Mouse (Mus musculus) induced T-regulatory cell, adult 2 months (primary cell): ENCODE results near the gene Smarcc2.

Source experiments
- DNase-seq: peaks from one replicate; pipeline ENCODE4 v3.0.0-alpha.2; 2012; ENCODE audit warnings: low read depth

The Smarcc2 gene

DNA sequence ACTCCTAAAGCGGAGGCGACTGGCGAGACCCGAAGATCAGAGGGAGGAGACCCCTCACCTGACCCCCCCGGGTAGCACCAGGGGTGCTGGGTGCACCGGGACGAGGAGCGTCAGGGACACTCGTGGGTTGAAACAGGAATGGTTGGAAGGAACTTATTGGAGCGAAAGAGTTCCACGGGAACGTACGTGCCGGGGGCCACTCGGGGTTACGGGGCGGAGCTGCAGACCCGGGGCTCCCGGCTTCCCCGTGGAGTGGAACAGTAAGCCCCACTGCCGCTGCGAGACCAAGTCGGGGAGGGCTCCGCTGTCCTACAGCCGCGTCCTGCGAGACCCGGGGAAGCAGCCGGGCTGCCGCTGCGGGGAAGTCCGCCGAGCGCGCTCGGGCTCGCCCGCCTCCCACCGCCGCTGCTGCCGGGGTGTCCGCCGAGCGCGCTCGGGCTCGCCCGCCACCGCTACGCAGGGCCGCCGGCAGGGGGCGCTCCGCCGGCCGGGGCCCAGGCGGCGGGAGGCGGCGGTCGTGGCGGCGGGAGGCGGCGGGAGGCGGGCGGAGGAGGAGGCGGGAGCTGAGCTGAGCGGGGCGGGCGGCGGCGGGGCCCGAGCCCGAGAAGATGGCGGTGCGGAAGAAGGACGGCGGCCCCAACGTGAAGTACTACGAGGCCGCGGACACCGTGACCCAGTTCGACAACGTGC lies at the start of gene Smarcc2:
TSS of gene Smarcc2 (plus strand) at position 530 of the 690 bp plus-strand sequence.
- peak; percentile 89 for DNase-seq

DNA sequence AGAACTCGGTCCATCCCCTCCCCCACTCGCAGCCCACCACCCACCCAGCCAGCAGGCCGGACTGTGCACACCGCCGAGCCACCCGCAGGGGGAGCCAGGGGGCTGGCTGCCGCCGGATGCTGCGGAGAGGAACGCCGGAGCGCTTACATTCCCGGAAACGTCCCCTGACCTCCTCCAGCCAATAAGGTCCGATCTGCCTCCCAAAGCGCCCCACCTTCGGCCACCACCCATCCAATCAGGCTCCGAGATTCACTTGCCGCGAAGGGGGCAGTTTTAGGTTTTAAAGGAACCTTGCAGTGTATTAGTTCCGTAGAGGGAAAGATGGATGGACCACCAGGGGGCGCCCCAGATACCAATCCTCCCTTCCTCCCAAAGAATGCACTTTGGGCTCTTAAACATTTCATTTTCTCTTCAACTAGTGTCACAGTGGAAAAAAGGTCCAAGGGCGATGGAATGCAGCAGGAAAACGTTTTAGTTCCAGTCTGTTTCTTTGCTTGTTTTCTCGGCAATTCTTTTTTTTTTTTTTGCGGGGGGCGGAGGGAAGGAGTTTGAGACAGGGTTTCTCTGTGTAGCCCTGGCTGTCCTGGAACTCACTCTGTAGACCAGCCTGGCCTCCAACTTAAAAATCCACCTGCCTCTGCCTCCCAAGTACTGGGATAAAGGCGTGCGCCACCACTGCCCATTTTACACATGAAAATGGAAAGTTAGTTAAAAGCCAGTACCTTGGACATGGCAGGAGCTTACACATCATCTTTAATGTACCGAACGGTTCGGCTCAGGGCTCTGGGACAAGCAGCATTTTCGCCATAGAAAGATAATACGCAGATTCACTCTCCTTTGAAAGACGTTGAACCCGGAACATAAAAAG lies 49.1 kb upstream of the Smarcc2 start:
- peak; percentile 99 for DNase-seq

DNA sequence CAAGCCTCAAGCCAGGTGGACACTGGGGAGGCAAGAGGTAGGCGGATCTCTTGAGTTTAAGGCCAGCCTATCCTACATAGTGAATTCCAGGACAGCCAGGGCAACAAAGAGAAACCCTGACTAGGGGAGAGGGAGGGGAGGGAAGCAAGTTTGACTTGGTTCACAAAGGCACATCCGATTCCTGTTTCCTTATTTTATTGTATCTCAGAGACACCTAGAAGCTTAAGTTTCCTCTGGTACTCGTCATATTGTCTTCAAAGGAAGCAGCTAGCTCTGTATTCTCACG lies 48.5 kb upstream of the Smarcc2 start:
- peak; percentile 66 for DNase-seq

DNA sequence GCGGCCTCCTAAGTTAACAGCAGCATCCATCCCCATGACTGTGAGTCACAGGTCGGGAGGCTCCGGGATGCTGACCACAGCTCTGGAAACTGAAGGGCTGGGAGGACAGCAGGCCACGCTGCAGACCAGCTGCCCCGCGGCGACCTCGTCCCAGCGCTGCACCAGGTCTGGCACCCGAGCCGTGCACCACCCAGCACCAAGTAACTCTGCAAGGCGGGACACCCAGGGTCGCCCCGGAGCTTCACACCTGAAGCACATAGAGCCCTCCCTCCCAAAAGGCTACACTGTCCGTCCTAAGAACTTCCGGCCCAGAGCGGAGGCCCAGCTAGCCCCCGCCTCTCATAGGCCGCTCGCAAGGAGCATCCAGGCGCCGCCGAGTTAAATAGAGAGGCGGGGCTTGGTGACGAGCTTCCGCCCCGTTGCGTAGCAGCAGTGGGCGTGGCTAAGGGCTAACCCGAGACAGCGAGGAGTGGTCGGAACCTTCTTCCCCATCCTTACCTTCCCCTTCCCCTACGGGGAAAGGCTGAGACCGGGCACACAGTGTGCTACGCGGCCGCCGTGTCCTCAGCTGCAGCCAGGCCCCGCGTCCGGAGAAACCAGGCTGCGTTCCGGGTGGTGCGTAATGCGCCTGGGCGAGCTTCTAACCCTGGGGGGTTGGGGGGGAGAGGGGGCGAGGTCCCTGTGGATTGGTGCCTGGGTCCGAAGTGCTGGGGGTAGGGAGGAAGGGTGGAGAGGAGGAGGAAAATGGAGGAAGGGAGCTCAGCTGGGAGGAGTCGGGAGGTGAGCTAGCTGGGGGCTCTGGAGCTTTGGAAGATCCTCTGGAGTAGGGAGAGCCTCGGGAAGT lies 47.6 kb upstream of the Smarcc2 start, which contains the start of the genes Nabp2 and Rnf41:
TSS of gene Nabp2 (minus strand) at position 282 of the 844 bp plus-strand sequence.
TSS of gene Rnf41 (plus strand) at position 447 of the 844 bp plus-strand sequence.
- peak; percentile 98 for DNase-seq

DNA sequence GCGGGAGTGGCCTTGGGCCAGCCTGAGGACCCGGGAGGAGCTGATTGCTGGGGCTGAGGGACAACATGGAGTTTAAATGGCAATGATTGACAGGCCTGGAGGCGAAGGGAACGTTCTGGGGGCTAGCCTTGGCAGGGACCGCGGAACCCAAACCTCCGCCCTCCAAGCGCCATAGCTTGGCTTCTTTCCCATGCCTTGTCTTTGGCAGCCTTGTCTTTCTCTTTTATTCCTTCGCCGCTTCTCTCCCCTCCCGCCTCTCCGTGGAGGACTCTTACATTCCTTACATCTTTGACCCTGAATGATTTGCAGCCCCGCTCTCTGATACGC lies 47.0 kb upstream of the Smarcc2 start:
- no peak for DNase-seq

DNA sequence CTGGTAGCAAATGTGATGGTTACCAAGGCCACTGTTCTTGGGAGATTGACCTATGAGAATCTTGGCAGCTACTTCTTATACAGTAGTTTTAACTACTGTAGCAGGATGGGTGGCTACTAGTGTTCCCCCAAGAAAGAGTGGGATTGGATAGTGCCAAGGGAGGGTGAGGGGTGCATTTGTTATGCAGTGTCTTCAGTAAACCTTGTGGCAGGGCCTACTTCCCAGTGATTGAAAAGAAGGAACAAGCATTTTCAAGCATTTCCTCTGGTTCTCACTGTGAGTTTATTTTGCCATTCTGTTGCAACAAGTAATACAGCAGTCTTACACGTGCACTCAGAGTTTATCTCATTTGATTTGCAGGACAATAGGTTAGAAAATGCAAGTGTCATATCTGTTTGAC lies 46.5 kb upstream of the Smarcc2 start:
- DNase-seq: peak; percentile 17

DNA sequence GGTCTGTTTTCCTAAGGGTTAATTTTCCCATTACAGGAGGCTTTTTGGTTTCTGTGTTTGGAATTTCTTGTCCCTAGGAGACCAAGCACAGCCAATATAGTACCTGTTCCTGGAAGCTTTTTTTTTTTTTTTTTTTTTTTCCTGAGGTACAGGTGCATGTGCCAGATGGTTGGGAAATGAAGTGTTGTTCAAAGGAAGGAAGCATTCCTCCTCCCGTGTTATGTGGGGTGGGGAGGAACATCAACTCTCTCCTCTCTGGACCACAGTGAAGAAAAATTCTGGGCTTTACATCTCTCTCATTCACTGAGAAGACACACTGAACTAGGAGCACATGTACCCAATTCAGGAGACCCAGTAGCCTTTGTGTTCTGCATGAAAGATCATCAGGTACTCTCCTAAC lies 46.0 kb upstream of the Smarcc2 start:
- DNase-seq: no peak

DNA sequence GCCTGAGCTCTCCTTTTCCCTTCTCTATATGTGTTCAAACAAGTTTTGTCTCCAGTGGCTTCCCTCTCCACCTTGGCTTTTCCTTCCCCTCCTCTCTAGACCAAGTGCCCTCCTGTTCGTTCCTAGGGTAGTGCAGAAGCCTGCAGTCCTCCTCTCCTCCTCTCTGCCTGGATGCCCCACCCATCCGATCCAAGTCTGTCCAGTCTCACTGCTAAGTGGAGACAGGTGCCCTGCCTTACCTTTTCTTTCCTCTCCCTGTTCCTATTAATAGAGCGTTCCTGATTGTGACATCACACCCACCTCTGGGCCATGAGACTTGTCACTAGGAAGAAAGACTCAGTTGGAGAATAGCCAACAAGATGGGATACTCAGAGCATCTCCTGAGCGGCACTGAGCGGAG lies 44.2 kb upstream of the Smarcc2 start:
- DNase-seq: no peak

DNA sequence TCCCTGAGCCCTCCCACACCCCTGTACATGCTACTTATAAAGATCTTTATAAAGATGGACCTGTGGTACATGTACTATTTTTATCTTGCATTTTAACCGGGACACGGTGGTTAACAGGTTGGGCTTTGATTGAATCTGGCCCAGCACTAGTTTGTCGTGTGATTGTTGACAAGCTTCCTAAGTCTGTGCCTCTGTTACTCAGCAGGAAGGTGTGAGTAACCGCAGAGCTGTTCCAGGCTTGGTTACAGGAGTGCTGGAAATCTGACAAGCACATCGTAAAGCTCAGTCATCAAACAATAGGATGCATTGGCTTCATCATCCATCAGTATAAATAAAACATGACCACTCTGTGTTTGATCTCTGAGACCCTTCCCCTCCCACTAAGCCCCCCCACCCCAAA lies 36.6 kb upstream of the Smarcc2 start:
- DNase-seq: no peak

DNA sequence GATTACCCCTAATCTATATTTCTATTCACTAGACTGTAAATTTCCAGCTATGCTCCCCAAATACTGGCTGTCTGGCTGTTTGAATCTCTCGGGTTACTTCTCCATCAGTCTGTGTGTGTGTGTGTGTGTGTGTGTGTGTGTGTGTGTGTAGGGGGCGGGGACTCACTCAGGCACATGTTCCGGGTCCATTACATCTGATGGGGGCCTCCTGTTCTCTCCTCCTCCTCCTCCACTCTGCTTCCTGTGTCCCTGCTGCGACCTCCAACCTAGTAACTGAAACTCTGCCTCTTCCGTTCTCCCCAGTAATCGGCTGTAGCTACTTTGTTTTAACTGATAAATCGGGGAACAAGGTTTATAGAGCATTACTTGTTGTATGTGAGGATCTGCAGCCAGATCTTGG lies 34.4 kb upstream of the Smarcc2 start:
- DNase-seq: peak; percentile 48

DNA sequence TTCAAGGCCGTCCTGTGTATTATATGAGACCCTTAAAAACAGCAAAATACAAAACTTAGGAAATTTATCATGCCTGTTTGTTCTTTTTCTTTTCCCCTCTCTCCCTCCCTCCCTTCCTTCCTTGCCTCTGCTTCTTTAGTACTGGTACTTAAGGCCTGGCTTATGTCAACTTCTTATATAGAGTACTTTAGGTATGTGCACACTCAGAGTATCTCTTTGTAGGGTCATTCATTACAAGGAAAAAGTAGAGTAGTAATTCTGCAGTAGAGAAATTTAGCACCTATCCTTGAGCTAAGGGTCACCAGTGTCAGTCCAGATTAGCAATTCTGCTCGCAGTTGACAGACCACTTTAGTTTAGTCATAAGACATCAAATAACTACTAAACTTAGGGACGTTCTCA lies 33.8 kb upstream of the Smarcc2 start:
- no peak for DNase-seq

DNA sequence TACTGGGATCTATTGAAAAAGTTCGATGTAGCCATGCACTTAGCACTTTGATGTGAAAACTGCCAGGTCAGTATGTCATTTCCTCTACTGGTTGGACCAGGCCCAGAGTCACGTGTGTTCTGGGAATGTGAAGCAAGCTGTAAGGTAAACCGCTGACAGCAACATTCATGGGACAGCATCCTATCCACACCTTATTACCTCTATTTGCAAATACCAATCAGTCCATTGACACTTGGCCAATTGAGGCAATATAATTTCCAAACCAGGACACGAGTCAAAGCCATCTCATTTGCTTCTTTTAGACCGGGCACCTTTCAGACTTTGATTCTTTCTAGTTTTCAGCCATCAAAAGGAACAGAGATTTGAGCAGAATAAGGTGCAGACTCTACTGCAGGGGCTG lies 30.0 kb upstream of the Smarcc2 start:
- no peak for DNase-seq

DNA sequence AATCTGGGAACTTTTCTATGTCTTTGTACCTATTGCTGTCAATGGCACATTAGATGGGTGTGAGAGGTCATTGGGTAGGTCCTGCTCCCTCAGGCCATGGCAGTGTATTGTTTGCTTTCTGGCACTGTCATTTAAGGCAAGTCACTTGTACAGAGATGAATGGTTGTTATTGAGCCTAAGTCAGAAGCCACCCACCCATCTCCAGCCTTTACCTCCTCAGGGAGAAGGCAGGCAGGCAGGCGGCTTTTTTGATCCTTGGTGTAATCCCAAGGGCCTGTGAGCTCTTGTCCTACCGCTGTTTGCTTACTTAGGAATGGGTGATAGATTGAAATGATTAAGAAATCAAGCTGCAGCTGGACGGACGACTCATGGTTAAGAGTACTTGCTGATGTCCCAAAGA lies 29.6 kb upstream of the Smarcc2 start:
- DNase-seq: no peak

DNA sequence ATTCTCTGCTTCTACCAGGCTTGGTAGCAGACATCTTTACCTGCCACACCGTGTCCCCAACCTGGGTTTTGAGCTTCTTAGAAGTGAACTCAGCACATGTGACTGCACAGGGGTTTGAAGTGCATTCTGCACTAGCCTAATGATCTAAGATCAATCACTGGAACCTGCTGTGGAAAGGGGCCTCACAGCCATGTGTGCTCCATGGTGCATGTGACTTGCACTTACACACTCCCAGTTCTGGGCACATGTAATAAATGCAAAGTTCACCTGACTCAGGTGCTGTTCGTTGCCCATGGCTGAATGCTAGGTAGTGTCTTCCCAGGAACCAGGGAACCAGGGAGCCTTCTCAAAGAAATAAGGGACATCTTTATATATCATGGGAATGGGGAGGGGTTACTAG lies 25.6 kb upstream of the Smarcc2 start:
- DNase-seq: peak; percentile 22

DNA sequence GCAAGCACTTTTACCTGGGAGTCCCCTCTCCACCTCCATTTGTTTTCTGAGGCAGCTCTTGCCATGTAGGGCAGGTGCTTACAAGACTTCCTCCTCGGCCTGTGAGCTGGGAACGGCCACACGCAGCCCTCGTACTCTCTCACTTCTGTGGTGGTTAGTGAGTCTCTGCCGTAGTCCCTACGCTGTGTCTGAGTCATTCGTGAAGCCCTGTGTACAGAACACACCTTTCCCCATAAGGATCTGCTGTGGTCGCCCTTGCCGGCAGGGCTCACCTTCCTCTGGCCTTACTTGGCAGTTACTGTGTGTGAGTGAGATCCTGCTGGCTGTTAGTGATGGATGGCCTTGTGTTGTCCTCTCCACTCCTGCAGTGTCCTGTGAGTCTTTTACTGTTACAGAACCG lies 24.4 kb upstream of the Smarcc2 start:
- peak; percentile 83 for DNase-seq

DNA sequence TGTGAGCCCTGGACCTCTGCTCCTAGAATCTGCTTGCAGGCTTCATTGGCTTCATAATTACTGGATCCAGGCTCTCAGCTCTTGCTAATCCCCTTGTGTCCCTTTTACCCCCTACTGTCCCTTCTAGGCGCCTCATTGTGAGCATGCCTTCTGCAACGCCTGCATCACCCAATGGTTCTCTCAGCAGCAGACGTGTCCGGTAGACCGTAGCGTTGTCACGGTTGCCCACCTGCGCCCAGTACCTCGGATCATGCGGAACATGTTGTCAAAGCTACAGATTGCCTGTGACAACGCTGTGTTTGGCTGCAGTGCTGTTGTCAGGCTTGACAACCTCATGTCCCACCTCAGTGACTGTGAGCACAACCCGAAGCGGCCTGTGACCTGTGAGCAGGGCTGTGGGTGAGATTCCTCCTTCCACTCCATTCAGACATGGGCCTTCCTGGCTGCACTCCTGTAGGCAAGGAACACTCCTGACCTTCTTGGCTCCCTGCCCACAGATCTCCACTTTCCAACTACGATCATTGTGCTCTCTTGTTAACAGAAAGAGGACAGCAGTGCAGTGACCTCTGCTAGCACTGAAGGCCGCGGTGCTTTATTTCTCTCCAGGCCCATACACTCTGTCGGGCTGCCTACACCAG lies 23.7 kb upstream of the Smarcc2 start:
- no peak for DNase-seq

DNA sequence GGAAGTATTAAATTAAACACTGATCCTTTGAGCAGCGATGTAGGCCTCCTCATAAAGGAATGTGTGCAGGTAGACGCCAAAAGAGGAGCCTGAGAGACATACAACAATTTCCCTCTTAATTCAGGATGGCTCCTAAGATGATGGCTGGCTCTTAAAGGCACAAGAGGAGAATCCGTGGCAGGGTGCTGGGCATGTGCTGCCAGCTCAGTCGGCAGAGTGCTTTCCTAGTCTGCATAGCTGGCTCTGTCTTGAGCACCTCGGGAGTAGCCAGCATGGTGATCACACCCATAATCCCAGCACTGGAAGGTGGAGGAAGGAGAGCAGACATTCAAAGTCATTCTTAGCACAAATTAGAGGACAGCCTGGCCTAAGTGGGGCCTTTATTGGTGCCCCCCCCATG lies 23.2 kb upstream of the Smarcc2 start:
- no peak for DNase-seq

DNA sequence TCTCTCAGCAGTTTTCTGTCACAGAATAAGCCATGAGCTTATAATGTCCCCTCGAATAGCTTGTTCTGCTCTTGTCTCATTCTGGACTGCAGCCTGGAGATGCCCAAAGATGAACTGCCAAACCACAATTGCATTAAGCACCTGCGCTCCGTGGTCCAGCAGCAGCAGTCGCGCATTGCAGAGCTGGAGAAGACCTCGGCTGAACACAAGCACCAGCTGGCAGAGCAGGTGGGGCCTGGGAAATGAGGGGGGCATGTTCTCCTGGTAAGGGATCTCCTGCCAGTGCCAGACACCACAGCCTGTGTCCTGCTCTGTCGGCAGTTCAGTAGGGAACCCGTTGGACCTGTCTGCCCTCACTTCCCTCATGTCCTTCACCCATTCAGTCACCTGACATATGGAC lies 22.7 kb upstream of the Smarcc2 start:
- DNase-seq: no peak

DNA sequence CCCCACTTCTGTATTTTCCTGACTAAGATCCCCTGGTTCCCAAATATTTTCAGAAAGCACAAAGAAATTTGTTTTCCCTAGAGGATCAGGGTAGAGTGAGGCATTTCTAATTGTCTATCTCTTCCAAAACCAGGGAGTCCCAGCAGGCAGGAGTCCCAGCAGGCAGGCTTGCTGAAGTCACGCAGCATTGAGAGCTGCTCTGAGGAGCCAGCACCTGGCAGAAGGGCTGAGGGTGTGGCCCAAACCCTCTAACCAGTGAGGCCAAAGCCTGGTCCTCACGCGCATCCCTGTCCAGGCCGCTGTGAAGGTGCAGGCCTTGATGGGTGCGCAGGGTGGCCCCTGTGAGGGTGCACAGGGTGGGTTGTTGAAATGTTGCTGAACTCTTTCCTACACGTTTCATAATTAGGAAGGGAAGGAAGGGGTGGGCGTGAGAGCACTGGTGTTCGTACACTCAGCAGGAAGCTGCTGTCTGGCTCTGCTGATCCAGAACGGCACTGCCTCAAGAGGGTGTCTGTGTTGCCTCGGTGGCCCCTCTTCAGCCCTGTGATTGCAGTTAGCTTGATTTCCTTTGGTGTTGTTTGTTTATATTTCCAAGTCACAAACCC lies 20.3 kb upstream of the Smarcc2 start:
- DNase-seq: peak; percentile 69

DNA sequence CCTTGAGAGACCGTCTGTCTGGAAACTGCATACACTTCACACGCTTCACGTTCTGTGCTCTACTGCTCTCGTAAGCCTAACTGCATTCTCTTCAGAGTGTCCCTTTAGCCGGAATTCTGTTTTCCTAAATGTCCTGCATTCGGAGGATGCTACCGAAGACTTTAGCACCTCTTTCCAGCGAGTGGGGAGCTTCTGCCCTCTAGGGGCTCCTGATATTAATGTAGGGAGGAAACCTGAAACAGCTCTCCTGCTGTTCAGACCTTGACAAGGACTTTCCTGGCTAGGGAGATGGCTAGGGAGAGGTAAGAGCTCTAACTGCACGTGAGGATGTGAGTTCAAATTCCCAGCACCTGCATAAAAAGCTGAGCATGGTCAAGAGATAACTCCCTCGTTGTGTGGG lies 18.6 kb upstream of the Smarcc2 start:
- DNase-seq: peak; percentile 69

DNA sequence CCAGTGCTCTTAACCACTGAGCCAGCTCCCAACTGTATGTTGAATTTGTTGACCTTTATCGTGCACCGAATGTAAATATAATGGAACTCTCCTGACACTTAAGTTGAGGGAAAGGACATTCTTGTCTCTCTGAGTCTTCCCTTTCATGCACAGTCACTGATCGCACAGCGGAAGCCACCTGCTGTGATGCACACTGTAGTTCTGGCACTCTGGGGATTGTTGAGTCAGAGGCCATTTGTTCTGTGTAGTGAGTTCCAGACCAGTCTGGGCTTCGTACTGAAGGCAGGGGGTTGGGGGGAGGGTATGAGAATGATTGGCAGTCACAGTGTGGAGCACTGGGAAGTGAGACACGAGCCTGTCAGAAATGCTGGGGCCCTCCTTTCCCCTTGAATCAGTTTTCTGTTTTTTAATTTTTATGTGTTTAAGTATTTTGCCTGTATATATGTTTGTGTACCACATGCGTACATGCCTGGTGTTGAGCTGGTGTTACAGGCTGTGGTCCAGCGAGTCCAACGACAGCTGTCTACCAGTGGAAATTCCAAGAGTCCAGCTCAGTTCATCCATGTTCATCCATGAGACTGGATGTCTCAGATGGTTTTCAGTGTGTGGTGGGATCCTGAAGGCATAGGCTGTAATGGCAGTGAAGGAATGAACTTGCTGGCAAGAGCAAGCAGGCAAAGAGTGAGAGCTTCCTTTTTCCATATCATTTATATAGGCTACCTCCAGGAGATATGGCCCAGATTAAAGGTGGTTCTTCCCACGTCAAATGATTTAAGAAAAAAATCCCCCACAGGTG lies 17.5 kb upstream of the Smarcc2 start:
- DNase-seq: no peak
